Mouse (Mus musculus): ENCODE data around the gene Apc2.

Gene Apc2

DNA sequence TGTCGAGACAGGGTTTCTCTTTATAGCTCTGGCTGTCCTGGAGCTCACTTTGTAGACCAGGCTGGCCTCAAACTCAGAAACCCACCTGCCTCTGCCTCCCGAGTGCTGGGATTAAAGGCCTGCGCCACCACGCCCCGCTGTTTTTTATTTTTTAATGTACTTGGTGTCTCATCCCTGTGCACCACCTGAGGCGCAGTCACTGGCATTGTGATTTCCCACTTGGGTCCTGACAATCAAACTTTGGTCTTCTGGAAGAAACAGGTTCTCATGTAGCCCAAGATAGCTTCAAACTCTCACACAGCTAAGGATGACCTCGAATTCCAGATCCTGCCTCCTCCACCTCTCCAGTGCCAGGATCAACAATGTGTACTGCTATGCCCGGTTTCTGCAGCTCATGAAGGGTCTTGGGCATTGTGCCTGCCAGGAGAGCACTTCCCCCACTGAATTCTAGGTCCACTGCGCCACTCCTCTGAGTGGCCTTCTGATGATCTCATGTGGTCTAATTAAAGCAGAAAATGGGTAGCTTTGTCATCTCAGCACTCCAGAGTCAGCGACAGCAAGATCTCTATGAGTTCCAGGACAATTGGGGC is 32.9 kb upstream of the Apc2 start:
- no peak for DNase-seq (ENCODE audit: low read depth)

DNA sequence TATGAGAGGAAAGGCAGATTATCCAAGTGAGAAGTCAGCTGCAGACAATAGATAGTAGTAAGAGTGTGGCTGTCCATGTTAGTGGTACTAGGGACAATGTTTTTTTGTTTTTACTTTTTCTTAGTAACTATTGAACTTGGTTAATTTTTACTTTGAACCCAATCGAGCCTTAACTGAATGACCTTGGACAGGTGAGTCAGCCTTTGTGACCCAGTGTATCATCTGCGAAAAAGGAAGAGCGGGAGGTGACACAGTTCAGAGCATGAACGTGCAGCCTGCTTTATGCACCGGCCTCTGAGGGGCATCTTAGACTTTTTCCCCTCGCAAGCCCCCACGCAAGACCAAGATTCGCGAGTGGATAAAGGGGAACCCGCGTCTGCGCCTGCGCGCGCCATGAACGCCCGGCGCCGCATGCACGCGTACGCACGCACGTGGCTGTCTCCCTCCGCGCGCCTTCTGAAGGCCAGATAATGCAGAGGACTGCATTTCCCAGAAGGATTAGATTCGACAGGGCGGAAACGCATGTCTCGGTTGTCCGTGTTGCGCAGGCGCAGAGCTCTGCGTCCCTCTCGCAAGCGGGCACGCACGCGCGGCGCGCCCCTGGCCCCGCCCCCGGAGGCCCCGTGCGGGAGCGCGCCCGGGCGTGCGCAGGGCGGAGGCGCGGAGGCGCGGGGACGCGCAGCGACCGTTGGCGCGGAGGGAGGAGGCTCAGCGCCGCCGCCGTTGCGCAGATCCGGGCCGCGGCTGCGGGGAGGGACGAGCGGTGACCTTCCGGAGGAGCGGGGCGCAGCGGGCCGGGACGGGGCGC is 31.2 kb upstream of the Apc2 start:
- peak; percentile 99 for DNase-seq (ENCODE audit: low read depth)

DNA sequence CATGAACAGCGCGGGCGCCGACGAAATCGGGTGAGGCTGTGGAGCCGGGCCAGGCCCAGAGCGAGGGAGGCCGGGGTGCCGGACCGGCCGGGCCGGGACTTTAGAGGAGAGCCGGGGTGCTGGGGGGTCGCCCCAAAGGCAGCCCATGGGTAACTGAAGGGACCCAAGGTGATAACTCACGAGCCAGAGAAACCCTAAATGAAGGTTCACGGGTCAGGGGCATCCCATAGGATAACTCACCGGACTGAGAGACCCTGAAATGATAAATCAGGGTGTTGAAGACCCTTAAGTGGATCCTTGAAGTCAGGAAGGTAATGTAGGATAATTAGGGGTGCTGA is 30.7 kb upstream of the Apc2 start:
- no peak for DNase-seq (ENCODE audit: low read depth)

DNA sequence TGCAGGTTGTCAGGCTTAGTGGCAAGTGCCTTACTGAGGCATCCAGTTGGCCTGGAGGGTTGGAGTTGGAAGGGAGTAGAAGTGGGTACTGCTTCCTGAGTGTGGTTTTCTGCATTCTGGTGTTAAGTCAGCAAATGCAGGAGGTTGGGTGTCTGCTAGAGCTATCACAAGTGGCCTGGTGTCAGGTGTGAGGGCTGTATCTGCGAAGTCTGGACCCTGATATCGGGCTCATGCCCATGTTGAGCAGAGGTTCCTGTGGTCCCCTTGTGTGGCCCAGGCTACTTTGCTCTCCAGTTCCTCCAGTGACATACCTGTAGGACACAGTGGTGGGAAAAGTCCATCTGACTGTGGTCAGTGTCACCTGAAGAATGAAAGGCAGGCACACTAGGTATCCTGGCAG is 25.7 kb upstream of the Apc2 start:
- DNase-seq (ENCODE audit: low read depth), result peak; percentile 59

DNA sequence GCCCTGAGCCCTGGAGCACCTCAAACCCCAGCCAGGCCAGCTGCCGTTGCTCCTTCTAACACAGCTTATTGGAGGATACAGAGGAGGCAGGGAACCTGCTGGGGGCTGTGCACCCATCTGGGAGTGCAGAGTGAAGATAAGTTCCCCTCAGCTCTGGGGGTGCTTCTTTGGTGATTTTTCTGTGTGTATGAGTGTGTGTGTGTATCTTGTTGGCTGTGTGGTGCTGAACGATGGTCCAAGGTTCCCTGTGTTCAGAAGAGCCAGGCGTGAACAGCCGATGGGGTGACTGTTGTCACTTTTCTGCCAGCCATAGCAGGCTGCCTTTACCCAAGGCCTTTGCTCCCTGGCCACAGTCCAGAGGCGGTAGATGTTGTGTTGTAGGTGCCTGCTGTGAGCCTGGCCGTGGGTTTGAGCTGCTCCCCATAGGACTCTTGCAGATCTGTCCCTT is 25.0 kb upstream of the Apc2 start:
- no peak for DNase-seq (ENCODE audit: low read depth)

DNA sequence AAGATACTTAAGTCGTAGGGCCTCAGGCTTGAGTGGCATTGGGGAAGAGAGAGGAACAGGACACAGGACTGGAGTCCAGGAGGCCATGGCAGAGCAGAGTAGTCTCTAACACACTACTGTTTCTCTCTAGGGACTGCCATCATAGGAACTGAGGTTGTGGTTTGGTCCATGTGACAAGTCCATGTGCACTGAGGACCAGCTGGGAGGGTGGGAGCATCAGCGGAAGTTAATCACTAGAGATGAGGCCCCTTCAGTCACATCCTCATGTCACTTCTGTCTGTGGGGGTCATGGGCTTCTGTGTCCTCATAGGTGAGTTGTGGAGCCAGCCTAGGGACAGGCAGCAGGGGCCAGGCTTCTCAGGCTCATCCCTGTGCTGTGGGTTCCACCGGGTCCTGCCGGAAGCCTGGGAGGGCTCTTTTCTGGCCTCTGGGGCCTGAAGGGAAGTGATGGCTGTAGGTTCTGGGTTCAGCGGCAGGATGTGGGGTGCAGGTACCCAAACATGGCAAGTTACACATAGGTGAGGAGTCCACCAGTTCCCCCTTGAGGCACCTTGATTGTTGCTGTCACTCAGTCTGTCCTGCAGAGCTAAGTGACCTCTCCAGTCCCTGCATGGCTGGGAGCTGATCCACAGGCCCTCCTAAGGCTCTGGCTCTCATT is 24.5 kb upstream of the Apc2 start:
- DNase-seq (ENCODE audit: low read depth), result no peak

- DNase-seq (ENCODE audit: low read depth), result no peak
These were observed 23.7 kb upstream of the Apc2 start for GRCm38 (mm10) chr10:80271870-80272585.

DNA sequence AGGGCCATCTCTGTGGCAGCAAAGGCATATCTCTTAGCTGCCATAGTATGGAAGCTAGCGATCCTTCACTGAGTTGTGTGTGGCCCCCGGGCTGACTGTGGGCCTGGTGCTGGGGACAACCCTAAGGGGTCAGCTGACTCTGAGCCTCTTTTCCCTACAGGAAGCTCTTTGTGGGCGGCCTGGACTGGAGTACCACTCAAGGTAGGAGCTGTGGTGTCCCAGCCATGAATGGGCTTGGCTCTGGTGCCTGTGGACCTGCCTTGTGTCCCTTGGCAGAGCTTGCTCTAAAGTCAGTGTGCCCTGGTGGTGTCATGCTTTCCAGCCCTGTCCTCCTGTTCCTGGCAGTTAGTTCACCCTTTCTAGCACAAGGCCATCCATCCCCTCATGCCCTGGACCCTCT is 21.9 kb upstream of the Apc2 start:
- no peak for DNase-seq (ENCODE audit: low read depth)

- peak; percentile 34 for DNase-seq (ENCODE audit: low read depth)
These were observed 19.5 kb upstream of the Apc2 start for GRCm38 (mm10) chr10:80276238-80276637.

DNA sequence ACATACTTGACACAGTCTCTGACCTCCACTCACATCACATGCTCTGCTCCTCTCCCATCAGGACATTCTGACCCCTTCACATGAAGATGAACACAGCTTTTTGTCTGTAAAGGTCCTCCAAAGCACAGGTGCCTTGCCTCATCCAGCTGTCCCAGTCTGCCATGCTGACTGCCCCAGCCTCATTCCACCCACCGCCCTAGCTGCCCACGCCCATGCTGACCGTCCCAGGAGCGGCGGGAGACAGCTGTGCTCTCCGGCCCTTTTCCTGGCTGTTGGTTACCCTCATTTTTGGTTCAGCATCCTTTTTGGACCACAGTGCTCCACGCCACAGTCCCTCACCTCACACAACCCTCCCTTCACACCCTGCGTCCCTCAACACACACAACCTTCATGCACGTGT is 17.4 kb upstream of the Apc2 start:
- no peak for DNase-seq (ENCODE audit: low read depth)

DNA sequence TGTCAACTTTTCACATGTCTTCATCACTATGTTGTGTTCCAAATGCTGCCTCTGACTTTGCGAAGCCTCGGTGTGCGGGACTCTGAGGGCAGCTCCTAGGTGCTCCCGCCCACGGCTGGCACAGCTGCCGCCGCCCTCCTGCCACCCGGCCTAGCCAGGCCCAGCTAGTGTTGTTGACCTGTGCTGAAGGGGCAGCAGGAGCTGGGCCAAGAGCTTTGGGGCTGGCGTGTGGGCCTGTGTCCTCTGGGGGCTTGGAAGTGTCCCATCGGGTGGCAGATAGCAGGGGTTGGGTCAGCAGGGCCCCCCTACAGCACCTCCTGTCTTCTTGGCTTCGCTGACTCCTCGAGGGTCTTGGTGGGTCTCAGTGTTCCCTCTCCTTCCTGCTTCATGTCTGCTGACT is 16.5 kb upstream of the Apc2 start:
- no peak for DNase-seq (ENCODE audit: low read depth)

- no peak for DNase-seq (ENCODE audit: low read depth)
These were observed 14.5 kb upstream of the Apc2 start for GRCm38 (mm10) chr10:80281304-80281703.

DNA sequence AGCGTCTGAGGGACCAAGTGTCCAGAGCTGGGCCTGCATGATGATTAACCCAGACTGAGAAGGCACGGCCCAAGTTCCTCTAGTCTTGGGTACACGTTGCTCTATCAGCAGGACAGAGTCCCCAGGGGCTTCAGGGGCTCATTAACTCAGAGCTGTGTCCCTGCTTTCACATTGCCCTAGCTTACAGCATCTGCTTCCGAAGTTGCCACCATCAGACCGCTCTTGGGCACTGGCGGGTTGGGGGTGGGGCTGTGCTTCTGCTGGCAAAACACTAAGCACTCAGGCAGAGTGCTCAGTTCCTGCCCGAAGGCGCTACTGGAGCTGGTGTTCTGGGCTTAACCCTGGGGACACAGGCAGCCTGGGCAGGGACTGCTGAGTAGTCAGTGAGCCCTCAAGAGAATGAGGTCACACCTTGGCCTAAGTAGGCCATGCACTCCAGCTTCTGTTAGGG is 13.8 kb upstream of the Apc2 start:
- DNase-seq (ENCODE audit: low read depth), result no peak

DNA sequence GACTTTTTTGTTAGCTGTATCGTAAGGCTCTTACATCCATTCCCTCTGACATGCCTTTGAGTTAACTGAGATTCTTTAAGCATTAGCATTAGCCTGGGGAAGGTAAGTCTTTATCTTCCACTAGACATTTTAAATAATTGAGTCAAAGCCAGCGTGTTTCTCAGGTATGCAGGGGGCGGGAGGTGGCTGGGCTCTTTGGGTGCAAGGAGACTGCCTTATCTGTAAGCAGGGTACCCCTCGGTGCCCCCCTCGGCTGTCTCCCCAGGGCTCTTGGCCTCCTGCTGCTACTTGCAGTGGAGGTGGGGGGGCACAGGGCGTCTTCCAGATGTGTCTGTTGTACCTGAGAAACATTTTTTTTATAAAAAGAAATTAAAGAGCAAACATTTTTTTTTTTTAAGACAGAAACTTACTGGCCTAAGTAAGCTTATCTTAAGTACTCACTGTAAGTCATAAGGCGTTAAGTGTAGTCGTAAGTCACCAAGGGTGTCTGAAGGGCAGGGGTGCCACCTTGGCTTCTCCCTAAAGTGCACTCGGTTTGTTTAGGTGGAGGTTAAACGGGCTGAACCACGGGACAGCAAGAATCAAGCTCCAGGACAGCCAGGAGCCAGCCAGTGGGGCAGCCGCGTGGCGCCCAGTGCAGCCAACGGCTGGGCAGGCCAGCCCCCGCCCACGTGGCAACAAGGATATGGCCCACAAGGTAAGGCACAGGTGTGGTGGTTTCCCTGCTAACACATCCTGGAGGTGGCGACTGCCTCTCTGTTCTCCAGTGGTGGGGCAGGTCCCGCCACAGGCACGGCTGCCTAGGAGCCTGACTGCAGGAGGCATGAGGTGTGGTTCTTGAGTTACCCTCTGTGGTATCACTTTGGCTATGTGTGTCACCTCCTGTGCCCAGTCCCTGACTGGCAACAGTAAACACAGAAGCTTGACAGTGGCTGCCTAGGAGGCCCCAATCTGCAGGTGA is 13.0 kb upstream of the Apc2 start:
- DNase-seq (ENCODE audit: low read depth), result no peak

GRCm38 (mm10) chr10:80285222-80286070 is 10.3 kb upstream of the Apc2 start:
- no peak for DNase-seq (ENCODE audit: low read depth)

DNA sequence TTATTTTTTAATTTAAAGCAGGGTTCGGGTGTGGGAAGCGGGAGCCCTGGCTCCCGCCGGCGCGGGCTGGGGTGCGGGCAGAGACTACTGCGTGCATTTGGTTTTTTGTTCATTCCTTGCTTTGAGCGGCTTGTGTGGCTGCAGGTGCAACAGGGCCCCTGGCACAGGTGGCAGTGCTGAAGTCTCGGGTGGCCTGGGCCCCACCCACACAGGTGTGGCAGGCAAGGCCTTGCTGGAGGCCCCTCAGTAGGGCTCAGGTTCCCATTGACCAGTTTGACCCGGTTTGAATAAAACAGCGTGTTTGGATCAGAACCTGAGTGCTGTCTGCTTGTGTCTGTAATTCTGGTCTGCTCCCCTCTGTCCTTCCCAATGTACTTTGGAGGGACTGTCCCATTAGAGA is 7.7 kb upstream of the Apc2 start:
- DNase-seq (ENCODE audit: low read depth), result no peak

- DNase-seq (ENCODE audit: low read depth), result peak; percentile 30
These were observed 7.1 kb upstream of the Apc2 start for GRCm38 (mm10) chr10:80288657-80289056.

DNA sequence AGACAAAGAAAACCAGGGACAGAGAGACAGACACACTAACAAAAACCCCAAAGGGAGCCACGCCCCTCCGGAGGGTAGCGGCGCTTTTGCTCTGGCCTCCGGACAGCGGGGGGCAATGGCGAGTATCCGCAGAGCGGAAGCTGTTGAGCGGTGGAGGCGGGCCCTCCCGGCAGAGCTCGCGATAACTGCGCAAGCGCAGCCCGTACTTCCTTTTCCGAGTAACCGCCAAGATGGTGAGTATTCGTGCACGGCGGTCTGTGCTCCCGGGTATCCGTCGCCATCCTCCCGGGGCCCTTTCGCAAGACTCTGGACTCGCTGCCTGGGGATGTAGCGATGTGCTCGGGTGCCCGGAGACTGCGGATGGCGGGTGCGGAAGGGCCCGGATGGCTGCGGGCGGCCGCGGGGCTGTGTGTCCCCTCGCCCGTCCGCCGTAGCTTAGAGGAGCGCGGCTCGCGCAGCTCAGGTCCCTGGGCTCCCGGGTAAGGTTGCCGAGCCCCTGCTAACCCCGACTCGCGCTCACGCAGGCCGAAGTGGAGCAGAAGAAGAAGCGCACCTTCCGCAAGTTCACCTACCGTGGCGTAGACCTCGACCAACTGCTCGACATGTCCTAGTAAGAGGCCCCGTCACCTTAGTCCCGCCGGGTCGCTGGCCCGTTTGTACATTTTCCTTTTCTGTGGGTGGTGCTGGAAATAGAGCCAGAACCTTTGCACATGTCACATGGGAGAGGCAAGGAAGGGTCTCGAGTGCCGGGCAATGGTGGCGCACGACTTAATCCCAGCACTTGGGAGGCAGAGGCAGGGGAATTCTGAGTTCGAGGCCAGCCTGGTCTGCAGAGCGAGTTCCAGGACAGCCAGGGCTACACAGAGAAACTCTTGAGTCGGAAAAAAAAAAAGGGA is 3.3 kb upstream of the Apc2 start, which contains the start of gene Rps15:
Rps15 (plus strand) TSS at position 203 of the 896 bp plus-strand sequence.
- DNase-seq (ENCODE audit: low read depth), result peak; percentile 97

- DNase-seq (ENCODE audit: low read depth), result peak; percentile 47
These were observed 2.5 kb upstream of the Apc2 start for GRCm38 (mm10) chr10:80293325-80293724.
